Mouse (Mus musculus): ENCODE results near the gene Agap1.

The Agap1 gene

GRCm38 (mm10) chr1:89922282-89922681 lies 467.7 kb downstream of the Agap1 start:
- DNase-seq = no peak

GRCm38 (mm10) chr1:89922883-89923641 lies 468.5 kb downstream of the Agap1 start:
- no peak for DNase-seq

- no peak for DNase-seq
These were observed 469.0 kb downstream of the Agap1 start for GRCm38 (mm10) chr1:89923642-89924020.

- DNase-seq = no peak
These were observed 471.0 kb downstream of the Agap1 start for GRCm38 (mm10) chr1:89925501-89926190.

GRCm38 (mm10) chr1:89926583-89927060 lies 472.0 kb downstream of the Agap1 start:
- DNase-seq = no peak

- no peak for DNase-seq
These were observed 472.6 kb downstream of the Agap1 start for GRCm38 (mm10) chr1:89927061-89927661.

- no peak for DNase-seq
These were observed 474.1 kb downstream of the Agap1 start for GRCm38 (mm10) chr1:89928676-89929075.

- no peak for DNase-seq
These were observed 474.6 kb downstream of the Agap1 start for GRCm38 (mm10) chr1:89929181-89929580.

GRCm38 (mm10) chr1:89929721-89930505 lies 475.3 kb downstream of the Agap1 start:
- no peak for DNase-seq

- DNase-seq = no peak
These were observed 475.9 kb downstream of the Agap1 start for GRCm38 (mm10) chr1:89930551-89930950.

GRCm38 (mm10) chr1:89931120-89931519 lies 476.5 kb downstream of the Agap1 start, which contains the start of gene Gbx2:
Gene Gbx2, minus strand, starts transcription at chr1:89931179.
- no peak for DNase-seq

- DNase-seq = no peak
These were observed 477.4 kb downstream of the Agap1 start for GRCm38 (mm10) chr1:89932021-89932423.

- DNase-seq = no peak
These were observed 478.0 kb downstream of the Agap1 start for GRCm38 (mm10) chr1:89932616-89933015.

GRCm38 (mm10) chr1:89933028-89933427 lies 478.4 kb downstream of the Agap1 start:
- DNase-seq = no peak

GRCm38 (mm10) chr1:89933786-89934185 lies 479.2 kb downstream of the Agap1 start:
- no peak for DNase-seq

- DNase-seq = no peak
These were observed 480.0 kb downstream of the Agap1 start for GRCm38 (mm10) chr1:89934316-89935260.

GRCm38 (mm10) chr1:89935493-89936348 lies 481.1 kb downstream of the Agap1 start:
- no peak for DNase-seq

- no peak for DNase-seq
These were observed 484.4 kb downstream of the Agap1 start for GRCm38 (mm10) chr1:89938884-89939595.

- DNase-seq = no peak
These were observed 485.0 kb downstream of the Agap1 start for GRCm38 (mm10) chr1:89939596-89939960.

Data from cerebellum, postnatal 25 days (tissue).